Mouse (Mus musculus) liver, adult 2 months (tissue): ENCODE measurements at regions not wholly inside any gene's neighbourhood (a gene's known extent, or its start where the extent isn't known, plus 50 kb on each side); places are given as distances from the start of the nearest gene placed in this dataset.

ENCODE experiments used
- CTCF ChIP-seq: fragments of 200-500 bp; IDR thresholded peaks from 2 replicates; pipeline ENCODE4 v1.5.1; 2011; ENCODE audit warnings: low read depth, low read length, control low read depth
- POLR2A ChIP-seq: fragments of 200-500 bp; IDR thresholded peaks from 2 replicates; pipeline ENCODE4 v1.6.1; 2011; ENCODE audit warnings: low read length, control low read depth; ENCODE audit not compliant: insufficient read depth; ENCODE audit errors: extremely low read depth

- no peak for TF ChIP-seq CTCF
- TF ChIP-seq POLR2A: no peak
Observed at GRCm38 (mm10) chr6:99919816-99920562, 193.8 kb upstream of the Prok2 start.
